Mouse (Mus musculus) small intestine, adult 2 months (tissue): Measurements from ENCODE around the gene Clmp.

Experiments
- CTCF ChIP-seq: fragments of 200-500 bp; IDR thresholded peaks from 2 replicates; pipeline ENCODE4 v1.5.1; 2012; ENCODE audit warnings: low read depth, mild to moderate bottlenecking, control low read depth, inconsistent platforms, low read length, moderate library complexity, mixed read lengths; ENCODE audit not compliant: insufficient replicate concordance, insufficient read length; ENCODE audit errors: extremely low read depth
- POLR2A ChIP-seq: fragments of 200-500 bp; IDR thresholded peaks from 2 replicates; pipeline ENCODE4 v1.6.1; 2012; ENCODE audit warnings: low read depth, mild to moderate bottlenecking, control low read depth, inconsistent platforms, low read length, moderate library complexity

DNA sequence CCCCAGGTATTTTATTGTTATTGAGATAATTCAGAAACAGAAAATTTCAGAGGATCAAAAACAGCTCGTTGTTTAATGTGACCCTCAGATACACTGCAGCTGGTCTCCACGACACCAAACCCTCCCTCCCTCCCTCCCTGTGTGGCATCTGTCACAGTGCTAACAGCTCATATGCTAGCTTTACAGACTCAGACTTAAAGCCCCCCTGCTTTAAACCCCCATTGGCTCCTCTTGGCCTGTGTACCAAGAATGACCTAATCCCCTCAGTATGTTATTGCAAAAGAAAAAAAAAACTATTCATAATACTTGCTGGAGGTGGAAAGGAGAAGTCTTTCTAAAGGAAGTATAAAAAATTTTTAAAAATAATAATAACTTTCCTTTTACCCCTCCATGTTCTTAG, 46.5 kb downstream of the Clmp start:
- TF ChIP-seq CTCF (no peak), POLR2A (no peak)
